Mouse (Mus musculus) olfactory bulb, adult 2 months (tissue): ENCODE results near the gene Des. TPM values are rescaled to one million over a fixed set of nuclear protein-coding genes. Genes with fewer than 3 reads are reported as not detected.

Experiments
- H3K27ac ChIP-seq: fragments of 200-500 bp; 2 replicates; pipeline ENCODE4 v1.5.1; 2012; ENCODE audit warnings: low read depth, low read length; ENCODE audit not compliant: insufficient read depth
- H3K4me1 ChIP-seq: fragments of 200-500 bp; 2 replicates; pipeline ENCODE4 v1.6.1; 2012; ENCODE audit warnings: low read length; ENCODE audit not compliant: control insufficient read depth, insufficient read depth
- H3K4me3 ChIP-seq: fragments of 200-500 bp; 2 replicates; pipeline ENCODE4 v1.5.1; 2012; ENCODE audit warnings: mild to moderate bottlenecking, low read depth, low read length, moderate library complexity; ENCODE audit not compliant: insufficient read depth
- CTCF ChIP-seq: fragments of 200-500 bp; IDR thresholded peaks from 2 replicates; pipeline ENCODE4 v1.5.1; 2012; ENCODE audit warnings: low read depth, mild to moderate bottlenecking, low read length, moderate library complexity; ENCODE audit not compliant: insufficient read depth
- POLR2A ChIP-seq: fragments of 200-500 bp; IDR thresholded peaks from 2 replicates; pipeline ENCODE4 v1.6.1; 2012; ENCODE audit warnings: mild to moderate bottlenecking, low read depth, low read length, moderate library complexity; ENCODE audit not compliant: insufficient read depth
- WGBS: fragments of 180-500 bp; shearing (Covaris S2); methylation state at CpG from one replicate; pipeline ENCODE4 v1.1.7; 2018; 5-methylcytosine and 5-hydroxymethylcytosine counted together
- polyA plus RNA-seq: library from polyadenylated mRNA; stranded (reverse); fragments of >200 nt; gene quantifications from 2 replicates; pipeline ENCODE4 v1.2.4, GENCODE M21; 2012; ENCODE audit warnings: low replicate concordance; ENCODE audit not compliant: missing spikeins, insufficient read depth, insufficient read length

Des gene
- polyA plus RNA-seq, 1 experiment, result not detected

GRCm38 (mm10) chr1:75379196-75379595 is 19.1 kb downstream of the Des start:
- Histone ChIP-seq H3K27ac (no peak overlapping the region), H3K4me3 (no peak overlapping the region), H3K4me1 (peaks cover 31% of the 10 kb centered on the region)
- TF ChIP-seq POLR2A (no peak), CTCF (no peak)
- 87% methylated on average over 2 of the region's 2 CpGs for WGBS

DNA sequence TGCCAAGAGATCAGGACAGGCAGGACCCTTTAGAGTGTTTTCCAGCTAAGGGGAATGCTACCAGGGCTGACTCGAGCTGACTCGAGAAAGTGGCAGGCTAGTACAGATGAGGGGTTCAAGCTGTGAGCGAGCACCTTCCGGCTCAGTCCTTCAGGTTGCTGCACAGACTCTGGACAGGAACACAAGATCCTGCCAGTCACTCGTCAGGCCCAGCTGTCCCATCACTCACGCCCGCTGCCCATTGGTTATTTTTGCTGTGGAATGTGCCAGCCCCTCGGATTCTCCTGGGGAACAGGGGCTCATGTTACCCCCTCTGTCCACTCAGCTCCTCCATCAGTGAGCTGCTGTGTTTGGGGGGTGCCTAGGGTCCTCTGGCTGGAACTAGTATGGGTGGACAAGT is 19.8 kb downstream of the Des start:
- TF ChIP-seq POLR2A (no peak), CTCF (no peak)
- H3K27ac ChIP-seq, result no peak overlapping the region
- WGBS, result 87% methylated on average over 8 of the region's 8 CpGs
- H3K4me1 ChIP-seq, result peaks cover 35% of the 10 kb centered on the region
- no peak overlapping the region for H3K4me3 ChIP-seq

- Histone ChIP-seq H3K27ac (peak overlapping the region; percentile 98; the same call in 1 of the 2 replicates), H3K4me3 (no peak overlapping the region), H3K4me1 (peaks cover 37% of the 10 kb centered on the region)
- WGBS, result 56% methylated on average over 2 of the region's 2 CpGs
- TF ChIP-seq POLR2A, result no peak
- no peak for TF ChIP-seq CTCF
Observed at GRCm38 (mm10) chr1:75380951-75381350, 20.8 kb downstream of the Des start.

DNA sequence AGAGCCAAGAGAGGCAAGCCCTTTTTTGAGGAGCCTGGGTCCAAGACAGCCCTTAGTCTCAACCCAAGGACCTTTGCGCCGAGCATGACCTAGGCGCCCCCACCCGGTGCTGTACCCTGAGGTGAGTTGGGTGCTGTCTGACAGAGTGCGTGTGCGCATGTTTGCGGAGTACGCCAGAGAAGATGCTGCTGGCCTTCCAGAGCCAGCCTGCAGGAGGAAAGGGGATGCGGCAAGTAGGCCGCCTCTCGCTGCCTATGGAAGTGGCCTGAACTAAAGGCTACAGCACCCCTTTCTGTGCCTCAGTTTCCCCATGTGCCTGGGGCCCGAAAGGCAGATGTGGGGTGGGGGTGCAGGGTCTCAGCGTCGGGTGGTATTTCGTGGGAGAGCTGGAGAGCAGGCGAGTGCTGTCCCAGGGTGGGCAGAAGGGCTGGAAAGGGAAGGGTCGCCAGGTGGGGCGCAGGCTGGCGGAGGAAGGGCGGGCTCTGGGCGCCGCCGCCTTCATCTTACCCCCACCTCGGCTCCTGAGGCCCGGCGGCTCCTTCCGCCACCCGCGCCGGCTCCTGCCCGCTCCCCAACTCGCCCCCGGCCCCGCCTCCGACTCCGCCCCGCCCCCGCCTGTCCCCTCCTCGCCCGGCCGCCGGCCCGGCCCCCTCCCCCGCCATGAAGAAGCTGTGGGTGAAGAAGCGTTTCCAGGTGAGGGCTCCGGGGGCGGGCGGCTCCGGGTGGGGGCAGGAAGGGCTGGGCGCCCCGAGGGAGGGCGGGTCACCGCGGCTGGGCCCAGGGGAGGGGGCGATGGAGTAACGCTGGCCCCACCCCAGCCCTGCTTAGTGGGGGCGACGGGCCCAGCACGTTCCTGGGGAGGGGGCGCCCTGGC is 21.6 kb downstream of the Des start:
- peak overlapping the region; percentile 98 for H3K27ac ChIP-seq
- H3K4me1 ChIP-seq, result peaks cover 40% of the 10 kb centered on the region
- 5% methylated on average over 43 of the region's 60 CpGs for WGBS
- peak overlapping the region; percentile 90 for H3K4me3 ChIP-seq
- TF ChIP-seq POLR2A (peak; percentile 17; the same call in 1 of the 2 replicates), CTCF (peak; percentile 26; the same call in 1 of the 2 replicates)

DNA sequence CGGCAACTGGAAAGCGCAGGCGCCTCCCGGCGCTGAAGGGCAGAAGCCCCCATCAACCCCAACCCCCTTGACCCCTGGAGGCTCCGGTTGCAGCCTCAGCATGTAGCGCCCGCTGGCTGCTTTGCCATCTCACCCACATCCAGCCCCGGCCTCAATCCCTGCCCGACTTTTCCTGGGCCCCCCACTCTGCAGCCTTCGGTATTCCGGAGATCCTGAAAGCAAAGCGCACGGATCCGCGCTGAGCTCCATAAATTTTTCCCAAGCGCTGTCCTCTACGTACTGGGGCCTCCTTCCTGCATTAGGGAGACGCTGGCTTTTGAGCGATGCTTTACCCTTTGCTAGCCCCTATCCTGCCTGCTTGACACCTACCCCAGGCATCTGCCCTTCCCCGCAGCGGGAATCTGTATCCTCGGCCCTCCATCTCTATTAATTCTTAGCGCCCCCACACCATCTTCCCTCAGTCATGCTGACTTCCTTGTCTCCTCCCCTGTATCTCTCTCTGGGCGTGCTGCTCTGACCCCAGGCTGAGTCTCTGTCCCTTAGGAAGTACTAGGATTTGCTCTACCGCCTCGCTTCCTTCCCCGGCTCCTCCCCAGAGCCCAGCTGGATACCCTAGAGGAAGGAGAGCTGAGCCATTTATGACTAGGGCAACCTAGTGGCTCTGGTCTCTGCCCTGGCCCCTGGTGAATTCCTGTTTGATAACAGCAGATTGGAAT is 22.4 kb downstream of the Des start:
- Histone ChIP-seq H3K4me1 (peaks cover 44% of the 10 kb centered on the region), H3K27ac (peak overlapping the region; percentile 54), H3K4me3 (peak overlapping the region; percentile 90)
- 1% methylated on average over 28 of the region's 28 CpGs for WGBS
- TF ChIP-seq CTCF, result no peak
- no peak for TF ChIP-seq POLR2A

- WGBS, result 66% methylated on average over 27 of the region's 27 CpGs
- no peak; the same call in 1 of the 2 replicates for TF ChIP-seq POLR2A
- no peak for TF ChIP-seq CTCF
- Histone ChIP-seq H3K27ac (peak overlapping the region; percentile 81), H3K4me3 (peak overlapping the region; percentile 39), H3K4me1 (peaks cover 63% of the 10 kb centered on the region)
Observed at GRCm38 (mm10) chr1:75384470-75385141, 24.5 kb downstream of the Des start.

GRCm38 (mm10) chr1:75385142-75385730 is 25.1 kb downstream of the Des start:
- Histone ChIP-seq H3K4me3 (peak overlapping the region; percentile 39), H3K27ac (peak overlapping the region; percentile 81), H3K4me1 (peaks cover 63% of the 10 kb centered on the region)
- TF ChIP-seq POLR2A, result no peak
- TF ChIP-seq CTCF, result no peak
- 59% methylated on average over 20 of the region's 20 CpGs for WGBS

DNA sequence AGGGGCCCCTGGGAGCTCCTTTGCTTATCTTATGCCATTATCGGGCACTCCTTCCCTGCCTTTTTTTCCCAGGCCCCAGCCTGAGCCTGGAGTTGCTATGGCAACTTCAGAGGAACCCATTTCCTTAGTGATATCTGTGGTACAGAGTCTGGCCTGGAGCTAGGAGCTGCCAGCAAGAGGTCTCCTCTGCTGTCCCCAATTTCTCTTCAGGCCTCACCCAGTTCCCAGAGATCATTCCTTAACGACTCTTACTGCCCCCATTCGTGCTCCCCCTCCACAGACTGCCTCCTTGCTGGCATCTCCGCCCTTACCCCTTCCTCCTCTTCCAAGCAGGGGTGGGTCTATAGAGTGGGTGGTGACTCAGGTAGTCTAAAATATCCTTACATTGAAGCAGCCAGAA is 26.0 kb downstream of the Des start:
- Histone ChIP-seq H3K27ac (peak overlapping the region; percentile 87), H3K4me1 (peaks cover 63% of the 10 kb centered on the region), H3K4me3 (peak overlapping the region; percentile 12; the same call in 1 of the 2 replicates)
- WGBS, result 33% methylated on average over 4 of the region's 4 CpGs
- TF ChIP-seq POLR2A (no peak), CTCF (no peak)

DNA sequence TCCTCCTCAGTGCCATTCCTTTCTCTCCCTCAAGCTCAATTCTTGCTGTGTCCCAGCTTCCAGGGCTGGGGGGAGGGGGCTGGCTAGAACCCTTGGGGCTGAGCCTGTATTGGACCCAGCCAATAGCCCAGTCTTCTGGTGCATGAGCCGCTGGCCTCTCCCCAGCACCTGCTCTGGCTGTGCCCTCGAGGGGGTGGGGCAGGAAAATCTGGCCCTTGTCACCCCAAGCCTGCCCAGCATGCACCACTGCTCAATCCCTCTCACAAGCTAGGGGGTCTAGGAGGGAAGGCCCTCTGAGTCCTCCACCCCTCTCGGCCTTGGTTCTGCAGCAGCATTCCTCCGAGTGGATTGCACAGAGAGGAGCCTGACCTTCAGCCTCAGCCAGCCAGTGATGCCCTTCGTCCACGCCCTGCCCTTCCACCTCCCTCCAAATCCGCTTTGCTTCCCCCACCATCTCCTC is 27.4 kb downstream of the Des start:
- TF ChIP-seq POLR2A, result no peak
- 0 out of 2 replicates have a peak, but pooled peaks have one; percentile 6 for TF ChIP-seq CTCF
- H3K4me1 ChIP-seq, result peaks cover 62% of the 10 kb centered on the region
- 38% methylated on average over 7 of the region's 7 CpGs for WGBS
- H3K27ac ChIP-seq, result peak overlapping the region; percentile 43
- peak overlapping the region; percentile 13 for H3K4me3 ChIP-seq
